Mouse (Mus musculus) heart, embryonic 15.5 days (tissue): ENCODE data around the gene Gm49394. TPM values are rescaled to one million over a fixed set of nuclear protein-coding genes. Genes with fewer than 3 reads are reported as not detected.

Experiments used
- ATAC-seq: fragments of 200-750 bp; cut with Nextera tagmentation; replicated peaks from 2 replicates; pipeline ENCODE4 v1.8.0; 2017; ENCODE audit warnings: low read depth, moderate TSS enrichment; ENCODE audit not compliant: insufficient number of reproducible peaks, insufficient read depth, low FRiP score
- H3K27ac ChIP-seq: fragments of 300-500 bp; sonication (generic); 2 replicates; pipeline ENCODE4 v1.5.1; 2015; ENCODE audit warnings: mild to moderate bottlenecking, inconsistent platforms
- H3K27me3 ChIP-seq: fragments of 300-500 bp; sonication (generic); 2 replicates; pipeline ENCODE4 v1.6.1; 2015; ENCODE audit warnings: inconsistent platforms
- H3K36me3 ChIP-seq: fragments of 300-500 bp; sonication (generic); 2 replicates; pipeline ENCODE4 v1.6.1; 2015; ENCODE audit warnings: mild to moderate bottlenecking, inconsistent platforms
- H3K4me1 ChIP-seq: fragments of 300-500 bp; sonication (generic); replicated peaks from 2 replicates; pipeline ENCODE4 v1.6.1; 2015; ENCODE audit warnings: inconsistent platforms
- H3K4me2 ChIP-seq: fragments of 300-500 bp; sonication (generic); 2 replicates; pipeline ENCODE4 v1.6.1; 2015; ENCODE audit warnings: inconsistent platforms, mild to moderate bottlenecking, moderate library complexity
- H3K4me3 ChIP-seq: fragments of 300-500 bp; sonication (generic); 2 replicates; pipeline ENCODE4 v1.5.1; 2015; ENCODE audit warnings: mild to moderate bottlenecking, inconsistent platforms
- H3K9ac ChIP-seq: fragments of 300-500 bp; sonication (generic); 2 replicates; pipeline ENCODE4 v1.6.1; 2015; ENCODE audit warnings: mild to moderate bottlenecking, inconsistent platforms
- H3K9me3 ChIP-seq: fragments of 300-500 bp; sonication (generic); replicated peaks from 2 replicates; pipeline ENCODE4 v1.6.1; 2016; ENCODE audit warnings: inconsistent platforms
- WGBS: fragments of 180-500 bp; shearing (Covaris S2); methylation state at CpG from one replicate; pipeline ENCODE4 v1.1.7; 2015; ENCODE audit warnings: mixed read lengths; 5-methylcytosine and 5-hydroxymethylcytosine counted together
- polyA plus RNA-seq: library from polyadenylated mRNA; unstranded; fragments of >200 nt; fragmentation: Nextera tagmentation; extraction: Ambion mirVana; gene quantifications from 2 replicates; pipeline ENCODE4 v1.2.1, GENCODE M21; 2015

Gm49394 gene
- polyA plus RNA-seq, 1 experiment from 2014 or later = not detected

GRCm38 (mm10) chr7:142666659-142667058, 3.1 kb downstream of the Gm49394 start, which contains the start of gene Igf2:
Gene Igf2, minus strand, starts transcription at chr7:142666816.
- Histone ChIP-seq H3K4me2 (peak within 1 kb of the TSS; percentile 78; the same call in 1 of the 2 replicates), H3K9me3 (peaks cover 22% of the 10 kb centered on the region), H3K4me3 (peak within 1 kb of the TSS; percentile 5; the same call in 1 of the 2 replicates), H3K27ac (peak within 1 kb of the TSS; percentile 53), H3K4me1 (peaks cover 14% of the 10 kb centered on the region), H3K27me3 (peaks cover 45% of the 10 kb centered on the region), H3K36me3 (peaks cover 10% of the 10 kb centered on the region; the same call in 1 of the 2 replicates), H3K9ac (no peak within 1 kb of the TSS)
- 68% methylated on average over 2 of the region's 2 CpGs for WGBS
- ATAC-seq = no peak; the same call in 1 of the 2 replicates

GRCm38 (mm10) chr7:142666109-142666508, 3.6 kb downstream of the Gm49394 start:
- H3K4me1 ChIP-seq = peaks cover 14% of the 10 kb centered on the region
- peak overlapping the region; percentile 7 for H3K27ac ChIP-seq
- peak overlapping the region; percentile 5; the same call in 1 of the 2 replicates for H3K4me3 ChIP-seq
- H3K27me3 ChIP-seq = peaks cover 51% of the 10 kb centered on the region
- no peak overlapping the region for H3K9ac ChIP-seq
- H3K4me2 ChIP-seq = no peak overlapping the region
- WGBS = 82% methylated on average over 4 of the region's 4 CpGs
- peaks cover 10% of the 10 kb centered on the region; the same call in 1 of the 2 replicates for H3K36me3 ChIP-seq
- no peak for ATAC-seq
- H3K9me3 ChIP-seq = peaks cover 17% of the 10 kb centered on the region

GRCm38 (mm10) chr7:142665364-142665763, 4.4 kb downstream of the Gm49394 start:
- peak overlapping the region; percentile 78 for H3K4me2 ChIP-seq
- no peak for ATAC-seq
- H3K27me3 ChIP-seq = peaks cover 58% of the 10 kb centered on the region
- no peak overlapping the region for H3K9ac ChIP-seq
- peak overlapping the region; percentile 5 for H3K4me3 ChIP-seq
- WGBS = 59% methylated on average over 5 of the region's 5 CpGs
- H3K9me3 ChIP-seq = peaks cover 12% of the 10 kb centered on the region
- peaks cover 21% of the 10 kb centered on the region for H3K4me1 ChIP-seq
- H3K27ac ChIP-seq = peak overlapping the region; percentile 66; the same call in 1 of the 2 replicates
- H3K36me3 ChIP-seq = peaks cover 10% of the 10 kb centered on the region; the same call in 1 of the 2 replicates

DNA sequence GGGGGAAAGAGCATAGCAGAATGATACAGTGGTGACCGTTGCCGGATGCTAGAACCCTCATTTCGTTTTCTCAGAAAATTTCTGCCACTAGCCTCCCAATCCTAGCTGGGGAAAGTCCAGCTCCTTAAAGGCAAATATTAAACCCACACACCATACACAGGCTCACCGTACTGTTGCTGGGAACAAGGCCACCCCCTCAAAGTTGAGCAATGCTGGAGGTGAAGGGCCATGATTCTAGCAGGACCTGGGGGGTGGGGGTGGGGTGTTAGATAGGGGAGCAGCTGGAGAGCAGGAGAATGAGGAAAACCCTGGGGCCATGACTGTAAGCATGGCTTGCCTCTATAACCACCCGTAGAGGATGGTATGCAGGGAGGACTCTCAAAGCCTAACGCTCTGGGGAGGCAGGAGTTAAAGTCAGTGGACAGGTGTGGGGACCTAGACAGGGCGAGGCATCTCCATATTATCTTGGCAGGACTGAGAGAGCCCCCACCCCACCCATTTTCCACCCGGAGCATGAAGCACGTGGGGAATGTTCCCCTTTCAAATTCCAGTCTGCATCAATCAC, 5.2 kb downstream of the Gm49394 start:
- WGBS = 10% methylated on average over 9 of the region's 9 CpGs
- ATAC-seq = no peak
- peak overlapping the region; percentile 61 for H3K9ac ChIP-seq

GRCm38 (mm10) chr7:142663931-142664421, 5.8 kb downstream of the Gm49394 start:
- Histone ChIP-seq H3K27ac (peak overlapping the region; percentile 66), H3K9me3 (no peaks in the 10 kb centered on the region; the same call in 1 of the 2 replicates), H3K36me3 (no peaks in the 10 kb centered on the region), H3K4me1 (peaks cover 31% of the 10 kb centered on the region), H3K27me3 (peaks cover 72% of the 10 kb centered on the region), H3K9ac (peak overlapping the region; percentile 61), H3K4me2 (peak overlapping the region; percentile 78), H3K4me3 (peak overlapping the region; percentile 50)
- ATAC-seq = no peak
- under 1% methylated on average over 53 of the region's 53 CpGs for WGBS

More for the DNA sequence above, 5.2 kb downstream of the Gm49394 start:
- Histone ChIP-seq H3K36me3 (peaks cover 2% of the 10 kb centered on the region; the same call in 1 of the 2 replicates), H3K4me3 (peak overlapping the region; percentile 50), H3K27me3 (peaks cover 66% of the 10 kb centered on the region), H3K27ac (peak overlapping the region; percentile 66), H3K9me3 (peaks cover 4% of the 10 kb centered on the region), H3K4me1 (peaks cover 26% of the 10 kb centered on the region), H3K4me2 (peak overlapping the region; percentile 78)

GRCm38 (mm10) chr7:142663151-142663550, 6.6 kb downstream of the Gm49394 start:
- Histone ChIP-seq H3K4me1 (peaks cover 37% of the 10 kb centered on the region), H3K4me2 (peak overlapping the region; percentile 78), H3K27me3 (peaks cover 79% of the 10 kb centered on the region), H3K9ac (0 out of 2 replicates have a peak overlapping the region, but pooled peaks have one; percentile 61), H3K4me3 (peak overlapping the region; percentile 50), H3K27ac (0 out of 2 replicates have a peak overlapping the region, but pooled peaks have one; percentile 66), H3K36me3 (no peaks in the 10 kb centered on the region), H3K9me3 (no peaks in the 10 kb centered on the region)
- WGBS = 21% methylated on average over 5 of the region's 5 CpGs
- ATAC-seq = no peak

- peak overlapping the region; percentile 78 for H3K4me2 ChIP-seq
- H3K27me3 ChIP-seq = peaks cover 91% of the 10 kb centered on the region
- H3K4me1 ChIP-seq = peaks cover 38% of the 10 kb centered on the region
- no peak for ATAC-seq
- H3K27ac ChIP-seq = peak overlapping the region; percentile 97
- no peaks in the 10 kb centered on the region for H3K36me3 ChIP-seq
- H3K9me3 ChIP-seq = no peaks in the 10 kb centered on the region
- peak overlapping the region; percentile 73 for H3K9ac ChIP-seq
- H3K4me3 ChIP-seq = peak overlapping the region; percentile 70
Observed at GRCm38 (mm10) chr7:142661811-142662210, 7.9 kb downstream of the Gm49394 start.

GRCm38 (mm10) chr7:142661046-142661445, 8.7 kb downstream of the Gm49394 start:
- Histone ChIP-seq H3K9ac (peak overlapping the region; percentile 73), H3K36me3 (no peaks in the 10 kb centered on the region), H3K4me3 (peak overlapping the region; percentile 70), H3K4me1 (peaks cover 44% of the 10 kb centered on the region), H3K4me2 (peak overlapping the region; percentile 78), H3K9me3 (no peaks in the 10 kb centered on the region), H3K27me3 (peaks cover 93% of the 10 kb centered on the region), H3K27ac (peak overlapping the region; percentile 97)
- no peak for ATAC-seq
- 2% methylated on average over 25 of the region's 25 CpGs for WGBS

DNA sequence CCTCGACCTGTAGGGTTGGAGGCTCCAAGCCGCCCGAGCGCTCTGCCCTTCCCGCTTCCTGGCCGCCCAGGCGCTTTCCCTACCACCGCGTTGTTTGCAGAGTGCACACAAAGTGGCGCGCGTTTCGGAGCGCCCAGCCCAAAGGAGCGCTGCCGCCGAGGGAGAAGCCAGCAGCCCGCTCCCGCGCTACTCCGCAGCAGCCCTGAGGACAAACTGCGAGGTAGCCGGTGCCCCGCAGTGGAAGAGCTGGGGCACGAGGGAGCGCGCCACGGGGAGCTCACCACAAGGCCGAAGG, 9.1 kb downstream of the Gm49394 start:
- peaks cover 47% of the 10 kb centered on the region for H3K4me1 ChIP-seq
- peaks cover 93% of the 10 kb centered on the region for H3K27me3 ChIP-seq
- no peak for ATAC-seq
- under 1% methylated on average over 29 of the region's 29 CpGs for WGBS
- peak overlapping the region; percentile 78 for H3K4me2 ChIP-seq
- H3K9ac ChIP-seq = peak overlapping the region; percentile 73
- peak overlapping the region; percentile 97 for H3K27ac ChIP-seq
- no peaks in the 10 kb centered on the region for H3K9me3 ChIP-seq
- H3K36me3 ChIP-seq = no peaks in the 10 kb centered on the region
- peak overlapping the region; percentile 70 for H3K4me3 ChIP-seq

DNA sequence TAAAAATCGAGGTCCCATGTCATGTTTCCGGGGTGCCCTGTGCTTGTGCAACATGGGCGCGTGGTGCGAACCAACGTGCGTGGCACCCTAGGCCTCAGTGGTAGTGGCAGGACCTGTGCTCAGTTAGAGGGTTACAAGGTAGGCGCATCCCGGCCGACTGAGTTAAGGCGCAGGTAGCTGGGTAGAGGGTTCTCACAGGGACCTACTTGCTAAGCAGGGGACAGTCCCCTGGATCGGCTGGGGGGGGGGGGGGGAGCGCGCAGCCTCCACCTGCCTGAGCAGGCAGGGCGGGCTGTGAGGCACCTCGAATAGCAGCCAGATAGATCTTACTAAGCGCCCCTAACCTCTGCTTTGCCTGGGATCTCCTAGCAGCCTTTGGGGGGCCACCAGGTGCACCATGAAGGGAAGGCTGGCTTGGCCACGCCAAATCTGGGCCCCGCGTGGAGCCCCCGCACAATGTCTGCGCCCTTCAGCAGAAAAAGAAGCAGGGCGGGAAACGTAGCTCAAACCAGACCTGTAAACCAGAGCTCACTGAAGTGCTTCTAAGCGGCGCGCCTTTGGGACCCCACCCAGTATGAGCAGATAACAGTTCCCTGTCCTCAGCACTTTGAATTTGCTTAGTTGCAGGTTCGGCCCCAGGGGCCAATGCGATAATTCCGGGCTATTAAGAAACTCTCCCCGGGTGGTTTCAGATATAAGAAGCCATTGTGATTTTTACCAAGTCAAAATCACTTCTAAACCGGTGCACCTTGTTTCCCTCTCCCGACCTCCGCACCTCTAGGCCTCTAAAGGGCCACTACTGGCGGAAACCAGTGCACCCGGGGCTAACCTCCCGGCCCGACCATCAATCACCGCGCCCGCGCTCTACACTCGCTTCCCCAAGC, 9.7 kb downstream of the Gm49394 start:
- Histone ChIP-seq H3K9me3 (no peaks in the 10 kb centered on the region), H3K4me1 (peaks cover 53% of the 10 kb centered on the region), H3K4me3 (peak overlapping the region; percentile 70), H3K27me3 (peaks cover 91% of the 10 kb centered on the region), H3K36me3 (no peaks in the 10 kb centered on the region), H3K27ac (peak overlapping the region; percentile 97), H3K9ac (peak overlapping the region; percentile 73), H3K4me2 (peak overlapping the region; percentile 78)
- under 1% methylated on average over 41 of the region's 43 CpGs for WGBS
- no peak for ATAC-seq

DNA sequence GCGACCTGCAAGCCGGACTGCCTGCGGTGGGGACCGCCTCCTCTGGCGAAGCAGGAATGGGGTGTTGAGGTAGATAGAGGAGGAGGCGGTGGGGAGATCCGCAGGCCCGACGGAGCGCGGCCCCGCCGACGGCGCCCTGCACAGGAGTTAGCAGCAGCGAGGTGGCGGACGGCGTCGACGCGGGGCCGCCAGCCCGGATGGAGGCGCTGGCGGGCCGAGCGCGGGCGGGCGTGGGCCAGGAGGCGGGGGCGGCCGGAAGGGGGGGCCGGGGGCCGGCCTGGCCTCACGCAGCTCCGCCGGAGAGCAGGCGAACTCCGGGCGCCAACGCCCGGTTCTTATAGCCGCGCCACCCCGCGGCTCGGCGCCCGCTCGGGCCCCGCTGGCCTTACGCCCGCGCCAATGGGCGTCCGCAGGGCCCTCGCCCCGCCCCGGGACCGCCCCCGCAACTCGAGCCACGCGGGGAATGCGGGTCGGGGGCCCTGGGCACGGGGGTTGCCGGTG, 10.5 kb downstream of the Gm49394 start:
- peak; percentile 69 for ATAC-seq
- 1% methylated on average over 50 of the region's 70 CpGs for WGBS
- Histone ChIP-seq H3K9me3 (no peaks in the 10 kb centered on the region), H3K36me3 (peaks cover 6% of the 10 kb centered on the region; the same call in 1 of the 2 replicates), H3K4me3 (peak overlapping the region; percentile 70), H3K27me3 (peaks cover 90% of the 10 kb centered on the region), H3K4me2 (peak overlapping the region; percentile 78), H3K9ac (peak overlapping the region; percentile 73), H3K27ac (peak overlapping the region; percentile 97), H3K4me1 (peaks cover 55% of the 10 kb centered on the region)
